Mouse (Mus musculus) lung, postnatal 0 days (tissue): ENCODE measurements at regions not wholly inside any gene's neighbourhood (a gene's known extent, or its start where the extent isn't known, plus 50 kb on each side); places are given as distances from the start of the nearest gene placed in this dataset.

ENCODE experiments used
- CTCF ChIP-seq: IDR thresholded peaks from 2 replicates; pipeline ENCODE4 v1.5.1; 2016; ENCODE audit warnings: antibody characterized with exemption, mild to moderate bottlenecking
- EP300 ChIP-seq: IDR thresholded peaks from 2 replicates; pipeline ENCODE4 v1.6.1; 2016; ENCODE audit warnings: antibody characterized with exemption, mild to moderate bottlenecking, control low read depth

GRCm38 (mm10) chr17:69695341-69695740 lies 256.2 kb downstream of the Akain1 start:
- no peak for TF ChIP-seq CTCF
- no peak for TF ChIP-seq EP300
